Mouse (Mus musculus) induced T-regulatory cell, adult 2 months (primary cell): ENCODE measurements at regions not wholly inside any gene's neighbourhood (a gene's known extent, or its start where the extent isn't known, plus 50 kb on each side); places are given as distances from the start of the nearest gene placed in this dataset.
A peak's percentile ranks its signal among the peaks of the same experiment; 100 is the strongest.

Experiments used
- DNase-seq: peaks from one replicate; pipeline ENCODE4 v3.0.0-alpha.2; 2012; ENCODE audit warnings: low read depth

GRCm38 (mm10) chr2:61527127-61527526 lies 51.3 kb upstream of the Tank start:
- no peak for DNase-seq

- DNase-seq, result no peak
Observed at GRCm38 (mm10) chr2:61524060-61524734, 54.2 kb upstream of the Tank start.

GRCm38 (mm10) chr2:61514445-61515123 lies 63.8 kb upstream of the Tank start:
- DNase-seq, result no peak

GRCm38 (mm10) chr2:61513787-61514444 lies 64.5 kb upstream of the Tank start:
- peak; percentile 78 for DNase-seq

- DNase-seq, result no peak
Observed at GRCm38 (mm10) chr2:61503594-61503993, 74.8 kb upstream of the Tank start.

GRCm38 (mm10) chr2:61501922-61502321 lies 76.5 kb upstream of the Tank start:
- peak; percentile 44 for DNase-seq

GRCm38 (mm10) chr2:61499266-61499665 lies 79.1 kb upstream of the Tank start:
- DNase-seq, result no peak

GRCm38 (mm10) chr2:61497930-61498329 lies 80.5 kb upstream of the Tank start:
- DNase-seq, result no peak

GRCm38 (mm10) chr2:61496968-61497367 lies 81.4 kb upstream of the Tank start:
- peak; percentile 36 for DNase-seq

- peak; percentile 91 for DNase-seq
Observed at GRCm38 (mm10) chr2:61493918-61494712, 84.3 kb upstream of the Tank start.

GRCm38 (mm10) chr2:61492043-61492743 lies 86.2 kb upstream of the Tank start:
- peak; percentile 81 for DNase-seq

GRCm38 (mm10) chr2:61490436-61491109 lies 87.8 kb upstream of the Tank start:
- DNase-seq, result peak; percentile 79

GRCm38 (mm10) chr2:61489762-61490161 lies 88.6 kb upstream of the Tank start:
- peak; percentile 76 for DNase-seq

- DNase-seq, result peak; percentile 53
Observed at GRCm38 (mm10) chr2:61483820-61484219, 94.6 kb upstream of the Tank start.

- DNase-seq, result no peak
Observed at GRCm38 (mm10) chr2:61476648-61477047, 101.7 kb upstream of the Tank start.

- peak; percentile 42 for DNase-seq
Observed at GRCm38 (mm10) chr2:61474626-61475025, 103.8 kb upstream of the Tank start.

- DNase-seq, result no peak
Observed at GRCm38 (mm10) chr2:61470521-61470920, 107.9 kb upstream of the Tank start.

- no peak for DNase-seq
Observed at GRCm38 (mm10) chr2:61470064-61470463, 108.3 kb upstream of the Tank start.

GRCm38 (mm10) chr2:61455902-61456301 lies 122.5 kb upstream of the Tank start:
- peak; percentile 72 for DNase-seq

GRCm38 (mm10) chr2:61454729-61455128 lies 123.7 kb upstream of the Tank start:
- no peak for DNase-seq

- peak; percentile 87 for DNase-seq
Observed at GRCm38 (mm10) chr2:61454311-61454728, 124.1 kb upstream of the Tank start.
